Comparison of ENCODE assay signal across 10 mouse cellular contexts in genomic region chr13:37833500-37833899, GRCm38 (mm10). TPM values are rescaled to one million over a fixed set of nuclear protein-coding genes. Genes with fewer than 3 reads are reported as not detected.
DNase-seq lines count a peak whose midpoint lies in the region; ATAC-seq lines count a peak whose summit lies in the region.
"Had no signal": no experiment of that assay in that cellular context is flagged by ENCODE, and none has a peak within 500 bp of the region (broad histone marks: within the 10 kb centered on the region; RNA-seq: fewer than 3 reads in every experiment).

No protein-coding gene starts in this region.

- peaks cover 77% of the 10 kb centered on the region for H3K4me1 ChIP-seq in liver, embryonic 12.5 days
- peaks cover 82% of the 10 kb centered on the region for H3K4me1 ChIP-seq in megakaryocyte, embryonic 14.5 days
- H3K4me1 ChIP-seq in forebrain, embryonic 16.5 days (replicated peaks; ENCODE audit: control insufficient read depth, insufficient read depth, low read length), result no peaks in the 10 kb centered on the region

- WGBS in liver, embryonic 12.5 days (ENCODE audit: insufficient replicate concordance), result 70% methylated on average over 8 of the region's 8 CpGs
- WGBS in forebrain, embryonic 16.5 days, result 64% methylated on average over 8 of the region's 8 CpGs

- peak overlapping the region; percentile 57; the same call in 1 of the 2 replicates for H3K27ac ChIP-seq in liver, embryonic 12.5 days
- H3K27ac ChIP-seq in forebrain, embryonic 16.5 days (ENCODE audit: low read length), result no peak overlapping the region
- H3K27ac ChIP-seq: midbrain, embryonic 12.5 days had no signal

- H3K4me2 ChIP-seq in liver, embryonic 12.5 days, result 0 out of 2 replicates have a peak overlapping the region, but pooled peaks have one; percentile 37
- H3K4me2 ChIP-seq in forebrain, embryonic 16.5 days (ENCODE audit: low read length), result no peak overlapping the region
- H3K4me2 ChIP-seq: midbrain, embryonic 12.5 days had no signal

- H3K9me3 ChIP-seq in liver, embryonic 12.5 days (replicated peaks), result no peaks in the 10 kb centered on the region
- H3K9me3 ChIP-seq in megakaryocyte, embryonic 14.5 days, result no peaks in the 10 kb centered on the region
- H3K9me3 ChIP-seq in forebrain, embryonic 16.5 days (ENCODE audit: control insufficient read depth, low read length), result no peaks in the 10 kb centered on the region
- H3K9me3 ChIP-seq: midbrain, embryonic 12.5 days had no signal

- H3K9ac ChIP-seq in liver, embryonic 12.5 days, result no peak overlapping the region
- H3K9ac ChIP-seq in forebrain, embryonic 16.5 days (replicated peaks; ENCODE audit: low read depth, low read length), result no peak overlapping the region
- H3K9ac ChIP-seq: midbrain, embryonic 12.5 days had no signal

- H3K4me3 ChIP-seq in liver, embryonic 12.5 days, result no peak overlapping the region
- H3K4me3 ChIP-seq in megakaryocyte, embryonic 14.5 days (replicated peaks), result peak overlapping the region; percentile 14
- no peak overlapping the region for H3K4me3 ChIP-seq in forebrain, embryonic 16.5 days (replicated peaks; ENCODE audit: low read length)
- H3K4me3 ChIP-seq: midbrain, embryonic 12.5 days had no signal

- no peak for ATAC-seq in liver, embryonic 12.5 days
- ATAC-seq in forebrain, embryonic 16.5 days, result no peak
- ATAC-seq in frontal cortex, adult (ENCODE audit: low TSS enrichment), result no peak

- peaks cover 1% of the 10 kb centered on the region for H3K36me3 ChIP-seq in liver, embryonic 12.5 days
- H3K36me3 ChIP-seq in megakaryocyte, embryonic 14.5 days (replicated peaks; ENCODE audit: low read length), result peaks cover 49% of the 10 kb centered on the region
- no peaks in the 10 kb centered on the region for H3K36me3 ChIP-seq in forebrain, embryonic 16.5 days (ENCODE audit: control insufficient read depth, insufficient read depth)
- H3K36me3 ChIP-seq: midbrain, embryonic 12.5 days had no signal

- peak; percentile 5 for DNase-seq in embryo, embryonic 10 days (ENCODE audit: low spot score)
- no peak for DNase-seq in embryo, embryonic 11 days
- peak; percentile 60 to 63 for DNase-seq in B cell, adult 2 months
- no peak for DNase-seq in neural tube, embryonic 10.5 days (ENCODE audit: extremely low spot score, low spot score)
- DNase-seq: cerebellum, adult 8-10 months had no signal

- no peaks in the 10 kb centered on the region for H3K27me3 ChIP-seq in liver, embryonic 12.5 days (replicated peaks)
- H3K27me3 ChIP-seq in megakaryocyte, embryonic 14.5 days (replicated peaks), result no peaks in the 10 kb centered on the region
- H3K27me3 ChIP-seq in forebrain, embryonic 16.5 days (replicated peaks; ENCODE audit: control insufficient read depth, insufficient read depth, low read length), result peaks cover 13% of the 10 kb centered on the region

RNA-seq across cellular contexts. Expression of gene Rreb1, which starts 55.3 kb away (rescaled TPM):
- 8.8 and 10.2 TPM in 2 replicates for polyA plus RNA-seq in liver, embryonic 12.5 days (2016; fragmentation: Nextera tagmentation; extraction: Ambion mirVana)
- 20.6 and 23.3 TPM in 2 replicates for polyA plus RNA-seq in megakaryocyte, embryonic 14.5 days (2012; ENCODE audit: insufficient read depth, low replicate concordance)
- polyA plus RNA-seq in forebrain, embryonic 16.5 days (2015; fragmentation: Nextera tagmentation; extraction: Ambion mirVana), result 1.3 and 2.1 TPM in 2 replicates

Comparison
In these comparisons a context has a peak if more than half of its experiments do, and no peak if none do; other contexts are left out.
1. DNase-seq: peak in embryo, embryonic 10 days (single experiment) and B cell, adult 2 months (2 of 2); none in embryo, embryonic 11 days (single experiment) and neural tube, embryonic 10.5 days (single experiment).